ENCODE assay signal across 8 mouse cellular contexts in the genomic region with DNA sequence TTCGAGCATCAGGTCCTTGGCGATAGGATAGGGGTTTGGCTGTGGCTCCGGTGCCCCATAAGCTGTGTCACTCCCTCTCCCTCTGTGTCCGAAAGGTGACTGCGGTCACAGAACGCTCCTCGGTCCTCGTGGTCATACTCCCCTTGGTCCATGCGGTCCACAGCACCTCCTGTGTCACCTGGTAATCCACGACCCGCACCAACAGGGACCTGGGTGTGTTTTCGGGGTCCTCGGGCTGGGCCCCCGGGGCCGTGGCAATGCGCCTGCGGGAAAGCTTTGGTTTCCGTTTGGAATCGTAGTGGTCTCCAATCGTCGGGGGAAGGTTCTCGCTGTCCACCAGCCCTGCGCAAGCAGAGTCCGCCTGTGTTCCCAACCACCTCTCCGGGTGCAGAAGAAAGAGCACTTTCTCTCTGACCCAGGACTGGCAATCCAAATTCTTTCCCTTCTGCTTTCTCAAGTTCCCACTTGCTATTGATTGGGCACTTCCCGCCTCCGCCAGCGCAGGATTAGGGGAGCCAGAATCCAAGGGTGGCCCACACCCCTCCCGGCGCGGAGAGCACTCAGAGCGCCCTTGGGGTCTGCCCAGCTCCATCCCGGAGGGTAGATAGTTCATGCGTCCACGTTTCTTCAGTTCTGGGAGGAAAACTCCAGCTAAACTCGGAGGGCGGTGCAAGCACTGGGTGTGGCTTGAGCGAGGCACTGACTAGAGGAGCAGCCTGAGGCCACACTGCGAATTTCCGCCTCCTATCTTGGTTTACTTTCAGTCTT. TPM values are rescaled to one million over a fixed set of nuclear protein-coding genes. Genes with fewer than 3 reads are reported as not detected.
A peak's percentile ranks its signal among the peaks of the same experiment; 100 is the strongest.
DNase-seq lines count a peak whose midpoint lies in the region; ATAC-seq and TF ChIP-seq lines count a peak whose summit lies in the region.

A gene (minus strand): TSS at position 636 of the 768 bp plus-strand sequence.

- no peak for TF ChIP-seq POLR2A in brain, embryonic 14.5 days (IDR thresholded peaks at IDR 0.05; ENCODE audit: borderline replicate concordance, extremely low read depth, insufficient read depth, insufficient read length, poor library complexity, severe bottlenecking)
- TF ChIP-seq POLR2A in limb, embryonic 14.5 days (IDR thresholded peaks at IDR 0.05; ENCODE audit: borderline replicate concordance, extremely low read depth, insufficient read depth, insufficient read length) = no peak

- H3K4me3 ChIP-seq in forebrain, postnatal 0 days (ENCODE audit: low read depth, low read length) = peak within 1 kb of the TSS; percentile 57
- H3K4me3 ChIP-seq in hindbrain, embryonic 11.5 days (ENCODE audit: low read depth, low read length) = peak within 1 kb of the TSS; percentile 52
- H3K4me3 ChIP-seq in limb, embryonic 14.5 days (replicated peaks; ENCODE audit: low read length) = peak within 1 kb of the TSS; percentile 58
- peak within 1 kb of the TSS; percentile 55 for H3K4me3 ChIP-seq in midbrain, embryonic 13.5 days (replicated peaks)
- H3K4me3 ChIP-seq in stomach, embryonic 14.5 days (ENCODE audit: low read depth, low read length) = peak within 1 kb of the TSS; percentile 55

- DNase-seq in frontal cortex, postnatal 36 days (ENCODE audit: low spot score in 2 of 2) = peak; percentile 4 to 5
- DNase-seq in frontal cortex, postnatal 25 days (ENCODE audit: low spot score in 2 of 2) = no peak
- peak; percentile 41 for DNase-seq in brain, embryonic 14.5 days (ENCODE audit: low read depth)
- DNase-seq in forebrain, postnatal 0 days = peak; percentile 42
- peak; percentile 60 for DNase-seq in hindbrain, embryonic 11.5 days (ENCODE audit: low spot score)
- peak; percentile 59 for DNase-seq in limb, embryonic 14.5 days (ENCODE audit: low spot score)

- 2% methylated on average over 40 of the region's 40 CpGs for WGBS in forebrain, postnatal 0 days
- under 1% methylated on average over 40 of the region's 40 CpGs for WGBS in hindbrain, embryonic 11.5 days
- WGBS in limb, embryonic 14.5 days = under 1% methylated on average over 40 of the region's 40 CpGs
- under 1% methylated on average over 40 of the region's 40 CpGs for WGBS in midbrain, embryonic 13.5 days
- under 1% methylated on average over 40 of the region's 40 CpGs for WGBS in stomach, embryonic 14.5 days

- no peaks in the 10 kb centered on the region for H3K27me3 ChIP-seq in forebrain, postnatal 0 days (ENCODE audit: insufficient read depth, low read length)
- no peaks in the 10 kb centered on the region for H3K27me3 ChIP-seq in hindbrain, embryonic 11.5 days (ENCODE audit: control insufficient read depth, insufficient read depth, low read length)
- no peaks in the 10 kb centered on the region for H3K27me3 ChIP-seq in limb, embryonic 14.5 days (ENCODE audit: control insufficient read depth, insufficient read depth, low read length)
- peaks cover 10% of the 10 kb centered on the region; the same call in 1 of the 2 replicates for H3K27me3 ChIP-seq in midbrain, embryonic 13.5 days
- no peaks in the 10 kb centered on the region for H3K27me3 ChIP-seq in stomach, embryonic 14.5 days (ENCODE audit: control insufficient read depth, insufficient read depth, low read length)

- peak within 1 kb of the TSS; percentile 94 for H3K4me2 ChIP-seq in forebrain, postnatal 0 days (ENCODE audit: low read depth)
- H3K4me2 ChIP-seq in hindbrain, embryonic 11.5 days (replicated peaks; ENCODE audit: low read depth, low read length) = peak within 1 kb of the TSS; percentile 89
- peak within 1 kb of the TSS; percentile 88 for H3K4me2 ChIP-seq in limb, embryonic 14.5 days (replicated peaks; ENCODE audit: low read depth, low read length, severe bottlenecking)
- peak within 1 kb of the TSS; percentile 93 for H3K4me2 ChIP-seq in midbrain, embryonic 13.5 days (replicated peaks)
- peak within 1 kb of the TSS; percentile 83 for H3K4me2 ChIP-seq in stomach, embryonic 14.5 days (replicated peaks; ENCODE audit: low read depth, low read length)

- H3K27ac ChIP-seq in forebrain, postnatal 0 days (ENCODE audit: low read depth, low read length) = no peak within 1 kb of the TSS
- H3K27ac ChIP-seq in hindbrain, embryonic 11.5 days (ENCODE audit: low read depth, low read length) = no peak within 1 kb of the TSS
- no peak within 1 kb of the TSS; the same call in 1 of the 2 replicates for H3K27ac ChIP-seq in limb, embryonic 14.5 days (replicated peaks; ENCODE audit: low read depth, low read length)
- no peak within 1 kb of the TSS for H3K27ac ChIP-seq in midbrain, embryonic 13.5 days
- 0 out of 2 replicates have a peak within 1 kb of the TSS, but pooled peaks have one; percentile 22 for H3K27ac ChIP-seq in stomach, embryonic 14.5 days (ENCODE audit: low read length)

- H3K36me3 ChIP-seq in forebrain, postnatal 0 days (ENCODE audit: insufficient read depth) = no peaks in the 10 kb centered on the region
- no peaks in the 10 kb centered on the region for H3K36me3 ChIP-seq in hindbrain, embryonic 11.5 days (ENCODE audit: control insufficient read depth, insufficient read depth, low read length)
- no peaks in the 10 kb centered on the region for H3K36me3 ChIP-seq in limb, embryonic 14.5 days (ENCODE audit: control insufficient read depth, insufficient read depth, low read length)
- H3K36me3 ChIP-seq in midbrain, embryonic 13.5 days = no peaks in the 10 kb centered on the region
- H3K36me3 ChIP-seq in stomach, embryonic 14.5 days (ENCODE audit: control insufficient read depth, insufficient read depth, low read length) = no peaks in the 10 kb centered on the region

- H3K4me1 ChIP-seq in forebrain, postnatal 0 days (ENCODE audit: insufficient read depth) = no peaks in the 10 kb centered on the region
- no peaks in the 10 kb centered on the region for H3K4me1 ChIP-seq in hindbrain, embryonic 11.5 days (replicated peaks; ENCODE audit: control insufficient read depth, insufficient read depth, low read length)
- peaks cover 7% of the 10 kb centered on the region; the same call in 1 of the 2 replicates for H3K4me1 ChIP-seq in limb, embryonic 14.5 days (ENCODE audit: control insufficient read depth, insufficient read depth, low read length)
- peaks cover 11% of the 10 kb centered on the region for H3K4me1 ChIP-seq in midbrain, embryonic 13.5 days (replicated peaks)
- H3K4me1 ChIP-seq in stomach, embryonic 14.5 days (ENCODE audit: control insufficient read depth, insufficient read depth, low read length) = no peaks in the 10 kb centered on the region

- H3K9ac ChIP-seq in forebrain, postnatal 0 days = peak within 1 kb of the TSS; percentile 53
- H3K9ac ChIP-seq in hindbrain, embryonic 11.5 days (ENCODE audit: low read depth, low read length) = peak within 1 kb of the TSS; percentile 62
- peak within 1 kb of the TSS; percentile 68 for H3K9ac ChIP-seq in limb, embryonic 14.5 days (ENCODE audit: low read depth, low read length, severe bottlenecking)
- peak within 1 kb of the TSS; percentile 62 for H3K9ac ChIP-seq in midbrain, embryonic 13.5 days (replicated peaks)
- peak within 1 kb of the TSS; percentile 31 for H3K9ac ChIP-seq in stomach, embryonic 14.5 days (replicated peaks; ENCODE audit: low read depth, low read length)

- peak; percentile 76 for ATAC-seq in forebrain, postnatal 0 days
- peak; percentile 77 for ATAC-seq in hindbrain, embryonic 11.5 days (ENCODE audit: low FRiP score)
- peak; percentile 71 for ATAC-seq in limb, embryonic 14.5 days (ENCODE audit: low FRiP score, low read depth)
- ATAC-seq in midbrain, embryonic 13.5 days = peak; percentile 83
- ATAC-seq in stomach, embryonic 14.5 days (ENCODE audit: insufficient number of reproducible peaks, insufficient read depth, low FRiP score, low read depth) = peak; percentile 85

- TF ChIP-seq CTCF in brain, embryonic 14.5 days (IDR thresholded peaks at IDR 0.05; ENCODE audit: borderline replicate concordance, extremely low read depth, insufficient read depth, insufficient read length) = no peak
- TF ChIP-seq CTCF in forebrain, postnatal 0 days (IDR thresholded peaks at IDR 0.05; ENCODE audit: low read depth) = no peak

- H3K9me3 ChIP-seq in forebrain, postnatal 0 days (ENCODE audit: low read length) = no peaks in the 10 kb centered on the region
- H3K9me3 ChIP-seq in hindbrain, embryonic 11.5 days (ENCODE audit: control insufficient read depth, low read length) = no peaks in the 10 kb centered on the region
- H3K9me3 ChIP-seq in limb, embryonic 14.5 days (ENCODE audit: control insufficient read depth, low read length) = no peaks in the 10 kb centered on the region
- no peaks in the 10 kb centered on the region for H3K9me3 ChIP-seq in midbrain, embryonic 13.5 days
- no peaks in the 10 kb centered on the region for H3K9me3 ChIP-seq in stomach, embryonic 14.5 days (ENCODE audit: control insufficient read depth, low read depth, low read length)

RNA-seq across cellular contexts. Expression of the gene that starts here (rescaled TPM):
- polyA plus RNA-seq in brain, embryonic 14.5 days (2012; rRNA removed) = 0.56 and 0.83 TPM in 2 replicates
- 1.7 and 2.1 TPM in 2 replicates for total RNA-seq in forebrain, postnatal 0 days (2014; rRNA removed)
- 0.47 and 0.52 TPM in 2 replicates for polyA plus RNA-seq in forebrain, postnatal 0 days (2015; fragmentation: Nextera tagmentation; extraction: Ambion mirVana)
- polyA plus RNA-seq in hindbrain, embryonic 11.5 days (2014; fragmentation: Nextera tagmentation; extraction: Ambion mirVana) = 0.90 and 1.7 TPM in 2 replicates
- 2.7 and 3.0 TPM in 2 replicates for polyA plus RNA-seq in limb, embryonic 14.5 days (2012; rRNA removed)
- 1.8 and 1.9 TPM in 2 replicates for polyA plus RNA-seq in limb, embryonic 14.5 days (2014; fragmentation: Nextera tagmentation; extraction: Ambion mirVana)
- polyA plus RNA-seq in midbrain, embryonic 13.5 days (2015; fragmentation: Nextera tagmentation; extraction: Ambion mirVana) = 0.24 and 0.32 TPM in 2 replicates
- polyA plus RNA-seq in stomach, embryonic 14.5 days (2014; fragmentation: Nextera tagmentation; extraction: Ambion mirVana) = 3.7 and 4.0 TPM in 2 replicates

Comparison
In these comparisons a context has a peak if more than half of its experiments do, and no peak if none do; other contexts are left out.
1. DNase-seq: peak in frontal cortex, postnatal 36 days (2 of 2), forebrain, postnatal 0 days (single experiment), hindbrain, embryonic 11.5 days (single experiment) and limb, embryonic 14.5 days (single experiment); none in frontal cortex, postnatal 25 days (0 of 2).
2. Peak in DNase-seq in brain, embryonic 14.5 days; RNA of the gene not detected or under 1 TPM.
3. Peak in ATAC-seq, H3K4me3 ChIP-seq, H3K9ac ChIP-seq and H3K4me2 ChIP-seq in midbrain, embryonic 13.5 days; RNA of the gene not detected or under 1 TPM.
4. Peak in every context shown above with its lines, with median percentiles within 50 percentile points of each other: ATAC-seq, H3K4me2 ChIP-seq, H3K4me3 ChIP-seq and H3K9ac ChIP-seq.